Mouse (Mus musculus) midbrain, embryonic 14.5 days (tissue): ENCODE data around the gene Pdcd4. TPM values are rescaled to one million over a fixed set of nuclear protein-coding genes. Genes with fewer than 3 reads are reported as not detected.
A peak's percentile ranks its signal among the peaks of the same experiment; 100 is the strongest.

Experiments
- ATAC-seq: fragments of 200-750 bp; cut with Nextera tagmentation; 2 replicates; pipeline ENCODE4 v1.8.0; 2017; ENCODE audit warnings: moderate number of reproducible peaks, moderate library complexity; ENCODE audit not compliant: low FRiP score, low TSS enrichment
- DNase-seq: peaks from one replicate; pipeline ENCODE4 v3.0.0-alpha.2; 2015
- H3K27ac ChIP-seq: fragments of 300-500 bp; sonication (generic); replicated peaks from 2 replicates; pipeline ENCODE4 v1.5.1; 2014; ENCODE audit warnings: mild to moderate bottlenecking, low read depth, low read length, moderate library complexity
- H3K27me3 ChIP-seq: fragments of 300-500 bp; sonication (generic); 2 replicates; pipeline ENCODE4 v1.6.1; 2014; ENCODE audit warnings: low read length, control low read depth, mixed read lengths; ENCODE audit not compliant: control insufficient read depth, insufficient read depth
- H3K36me3 ChIP-seq: fragments of 300-500 bp; sonication (generic); 2 replicates; pipeline ENCODE4 v1.6.1; 2014; ENCODE audit warnings: low read length, control low read depth; ENCODE audit not compliant: control insufficient read depth, insufficient read depth
- H3K4me1 ChIP-seq: fragments of 300-500 bp; sonication (generic); 2 replicates; pipeline ENCODE4 v1.6.1; 2014; ENCODE audit warnings: mild to moderate bottlenecking, antibody characterized with exemption, low read length, control low read depth; ENCODE audit not compliant: control insufficient read depth, insufficient read depth
- H3K4me2 ChIP-seq: fragments of 300-500 bp; sonication (generic); 2 replicates; pipeline ENCODE4 v1.6.1; 2014; ENCODE audit warnings: mild to moderate bottlenecking, low read length, moderate library complexity
- H3K4me3 ChIP-seq: fragments of 300-500 bp; sonication (generic); replicated peaks from 2 replicates; pipeline ENCODE4 v1.5.1; 2014; ENCODE audit warnings: low read depth, low read length
- H3K9ac ChIP-seq: fragments of 300-500 bp; sonication (generic); replicated peaks from 2 replicates; pipeline ENCODE4 v1.6.1; 2014; ENCODE audit warnings: mild to moderate bottlenecking, low read length, moderate library complexity
- H3K9me3 ChIP-seq: fragments of 300-500 bp; sonication (generic); 2 replicates; pipeline ENCODE4 v1.6.1; 2016; ENCODE audit warnings: low read length, control low read depth, mixed read lengths; ENCODE audit not compliant: control insufficient read depth
- WGBS: fragments of 180-500 bp; shearing (Covaris S2); extraction: QIAGEN DNeasy Blood & Tissue Kit; methylation state at CpG from one replicate; pipeline ENCODE4 v1.1.7; 2014; 5-methylcytosine and 5-hydroxymethylcytosine counted together
- polyA plus RNA-seq: library from polyadenylated mRNA; unstranded; fragments of >200 nt; fragmentation: Nextera tagmentation; extraction: Ambion mirVana; gene quantifications from 2 replicates; pipeline ENCODE4 v1.2.1, GENCODE M21; 2014

Gene Pdcd4
- 73.9 and 74.2 TPM in 2 replicates for polyA plus RNA-seq

DNA sequence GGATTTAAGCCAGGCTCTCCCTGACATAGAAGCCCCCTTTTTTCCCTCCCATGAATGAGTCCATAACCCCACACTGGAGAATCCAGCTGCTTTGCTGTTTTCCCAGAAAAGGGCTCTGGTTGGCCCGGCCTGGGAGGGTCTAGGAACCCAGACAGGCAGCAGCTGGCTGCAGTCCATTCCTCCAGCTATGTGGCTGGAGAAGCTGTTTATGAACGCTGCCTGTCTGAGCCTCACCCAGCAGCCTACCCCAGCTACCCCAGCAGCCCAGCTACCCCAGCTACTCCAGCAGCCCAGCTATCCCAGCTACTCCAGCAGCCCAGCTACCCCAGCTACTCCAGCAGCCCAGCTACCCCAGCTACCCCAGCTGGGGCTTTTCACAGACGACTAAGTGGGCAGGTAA is at the start of gene Pdcd4:
TSS of gene Pdcd4 (plus strand) at position 171 of the 400 bp plus-strand sequence.
- WGBS: 59% methylated on average over 3 of the region's 3 CpGs
- no peak within 1 kb of the TSS for H3K4me3 ChIP-seq
- H3K9me3 ChIP-seq: no peaks in the 10 kb centered on the region
- H3K36me3 ChIP-seq: no peaks in the 10 kb centered on the region
- H3K4me2 ChIP-seq: no peak within 1 kb of the TSS
- ATAC-seq (no peak), DNase-seq (no peak)
- no peak within 1 kb of the TSS for H3K9ac ChIP-seq
- no peaks in the 10 kb centered on the region for H3K27me3 ChIP-seq
- no peak within 1 kb of the TSS for H3K27ac ChIP-seq
- H3K4me1 ChIP-seq: no peaks in the 10 kb centered on the region

DNA sequence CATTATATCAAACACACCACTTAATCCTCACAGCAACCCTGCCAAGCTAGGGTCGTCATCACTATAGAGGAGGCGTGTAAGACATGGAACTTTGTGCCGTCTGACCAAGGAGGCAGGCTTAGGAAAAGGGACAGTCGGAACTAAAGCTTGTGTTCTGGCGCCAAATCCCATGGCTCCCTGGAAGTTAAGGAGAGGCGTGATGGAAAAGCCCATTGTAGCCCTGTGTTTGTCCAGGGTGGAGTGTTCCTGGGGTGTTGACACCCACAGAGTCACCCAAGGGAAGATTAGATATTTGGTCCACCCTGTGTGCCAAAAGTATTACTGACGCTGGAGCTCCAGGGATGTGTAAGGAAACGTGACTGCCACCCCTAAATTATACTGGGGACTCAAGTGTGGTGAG is 48.1 kb upstream of the Pdcd4 start:
- 90% methylated on average over 8 of the region's 8 CpGs for WGBS
- no peaks in the 10 kb centered on the region for H3K27me3 ChIP-seq
- H3K4me2 ChIP-seq: no peak overlapping the region
- no peak overlapping the region for H3K27ac ChIP-seq
- DNase-seq (no peak), ATAC-seq (no peak)
- H3K4me1 ChIP-seq: peaks cover 7% of the 10 kb centered on the region; the same call in 1 of the 2 replicates
- H3K9me3 ChIP-seq: no peaks in the 10 kb centered on the region
- no peak overlapping the region for H3K9ac ChIP-seq
- no peaks in the 10 kb centered on the region for H3K36me3 ChIP-seq
- no peak overlapping the region for H3K4me3 ChIP-seq

GRCm38 (mm10) chr19:53848272-53848995 is 43.6 kb upstream of the Pdcd4 start:
- no peak overlapping the region for H3K27ac ChIP-seq
- no peak for ATAC-seq
- no peaks in the 10 kb centered on the region for H3K9me3 ChIP-seq
- no peaks in the 10 kb centered on the region for H3K36me3 ChIP-seq
- WGBS: 84% methylated on average over 10 of the region's 10 CpGs
- H3K27me3 ChIP-seq: no peaks in the 10 kb centered on the region
- H3K4me3 ChIP-seq: no peak overlapping the region
- peaks cover 28% of the 10 kb centered on the region for H3K4me1 ChIP-seq
- DNase-seq: no peak
- H3K4me2 ChIP-seq: no peak overlapping the region
- H3K9ac ChIP-seq: no peak overlapping the region

- Histone ChIP-seq H3K27me3 (no peaks in the 10 kb centered on the region), H3K4me1 (peaks cover 35% of the 10 kb centered on the region), H3K4me3 (no peak overlapping the region), H3K9ac (no peak overlapping the region), H3K36me3 (no peaks in the 10 kb centered on the region), H3K9me3 (no peaks in the 10 kb centered on the region), H3K4me2 (no peak overlapping the region), H3K27ac (no peak overlapping the region; the same call in 1 of the 2 replicates)
- ATAC-seq: no peak
- peak; percentile 59 for DNase-seq
- 62% methylated on average over 18 of the region's 18 CpGs for WGBS
These were observed 41.7 kb upstream of the Pdcd4 start for GRCm38 (mm10) chr19:53850166-53850922.

DNA sequence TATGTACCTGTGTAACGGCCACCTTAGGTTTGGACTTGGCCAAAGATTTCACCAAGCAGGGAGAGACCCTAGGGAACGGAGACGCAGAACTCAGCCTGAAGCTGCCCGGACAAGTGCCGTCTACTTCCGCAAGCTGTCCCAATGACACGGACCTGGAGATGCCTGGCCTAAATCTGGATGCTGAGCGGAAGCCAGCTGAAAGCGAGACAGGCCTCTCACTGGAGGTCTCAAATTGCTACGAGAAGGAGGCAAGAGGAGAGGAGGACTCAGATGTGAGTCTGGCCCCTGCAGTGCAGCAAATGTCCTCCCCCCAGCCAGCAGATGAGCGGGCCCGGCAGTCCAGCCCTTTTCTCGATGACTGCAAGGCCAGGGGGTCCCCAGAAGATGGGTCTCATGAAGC is 40.7 kb upstream of the Pdcd4 start:
- Histone ChIP-seq H3K27ac (peak overlapping the region; percentile 86), H3K4me1 (peaks cover 35% of the 10 kb centered on the region), H3K4me3 (no peak overlapping the region), H3K9me3 (no peaks in the 10 kb centered on the region), H3K9ac (no peak overlapping the region), H3K27me3 (no peaks in the 10 kb centered on the region), H3K4me2 (no peak overlapping the region), H3K36me3 (no peaks in the 10 kb centered on the region)
- ATAC-seq (no peak), DNase-seq (no peak)
- 83% methylated on average over 13 of the region's 13 CpGs for WGBS

GRCm38 (mm10) chr19:53851826-53852698 is 40.0 kb upstream of the Pdcd4 start:
- 80% methylated on average over 14 of the region's 14 CpGs for WGBS
- Histone ChIP-seq H3K27me3 (no peaks in the 10 kb centered on the region), H3K9ac (no peak overlapping the region), H3K27ac (peak overlapping the region; percentile 86), H3K4me2 (peak overlapping the region; percentile 45), H3K36me3 (no peaks in the 10 kb centered on the region), H3K4me1 (peaks cover 35% of the 10 kb centered on the region), H3K9me3 (no peaks in the 10 kb centered on the region), H3K4me3 (no peak overlapping the region)
- DNase-seq (peak; percentile 33), ATAC-seq (peak; percentile 46; the same call in 1 of the 2 replicates)

- Histone ChIP-seq H3K36me3 (no peaks in the 10 kb centered on the region), H3K4me1 (peaks cover 35% of the 10 kb centered on the region), H3K4me3 (no peak overlapping the region), H3K27ac (peak overlapping the region; percentile 86), H3K4me2 (peak overlapping the region; percentile 45), H3K9ac (no peak overlapping the region; the same call in 1 of the 2 replicates), H3K9me3 (no peaks in the 10 kb centered on the region), H3K27me3 (no peaks in the 10 kb centered on the region)
- peak; percentile 88 for DNase-seq
- ATAC-seq: peak; percentile 87
- WGBS: 13% methylated on average over 15 of the region's 15 CpGs
These were observed 39.2 kb upstream of the Pdcd4 start for GRCm38 (mm10) chr19:53852699-53853451.

DNA sequence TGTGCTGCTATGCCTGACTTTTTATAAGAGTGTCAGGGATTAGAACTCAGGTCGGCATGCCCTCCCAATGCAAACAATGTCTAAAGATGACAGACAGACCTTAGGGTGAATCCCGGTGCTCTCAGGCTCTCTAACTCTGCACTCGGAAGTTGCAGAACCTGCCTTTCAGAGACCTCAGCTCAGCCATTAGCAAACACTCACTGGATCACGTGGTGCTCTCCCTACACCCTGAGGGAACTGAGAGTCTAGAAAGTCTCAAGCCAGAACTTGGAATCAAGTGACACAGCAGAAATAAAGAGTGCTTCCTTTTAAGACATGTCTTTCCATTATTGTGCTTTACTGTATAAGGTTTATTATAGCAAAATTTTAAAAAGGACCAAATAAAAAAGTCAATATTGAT is 37.1 kb upstream of the Pdcd4 start:
- peaks cover 35% of the 10 kb centered on the region for H3K4me1 ChIP-seq
- H3K27me3 ChIP-seq: no peaks in the 10 kb centered on the region
- no peaks in the 10 kb centered on the region for H3K9me3 ChIP-seq
- H3K4me3 ChIP-seq: no peak overlapping the region
- no peak overlapping the region for H3K9ac ChIP-seq
- no peak overlapping the region for H3K27ac ChIP-seq
- H3K4me2 ChIP-seq: no peak overlapping the region
- no peaks in the 10 kb centered on the region for H3K36me3 ChIP-seq
- no peak for DNase-seq
- ATAC-seq: no peak
- 76% methylated on average over 4 of the region's 4 CpGs for WGBS
